Mouse (Mus musculus) intestine, embryonic 16.5 days (tissue): ENCODE results near the gene Fgf2. TPM values are rescaled to one million over a fixed set of nuclear protein-coding genes. Genes with fewer than 3 reads are reported as not detected.

Experiments
- ATAC-seq: fragments of 200-750 bp; cut with Nextera tagmentation; 2 replicates; pipeline ENCODE4 v1.8.0; 2017; ENCODE audit warnings: moderate TSS enrichment, moderate library complexity
- H3K27ac ChIP-seq: fragments of 300-500 bp; sonication (generic); 2 replicates; pipeline ENCODE4 v1.5.1; 2014; ENCODE audit warnings: mild to moderate bottlenecking, low read length
- H3K27me3 ChIP-seq: fragments of 300-500 bp; sonication (generic); replicated peaks from 2 replicates; pipeline ENCODE4 v1.6.1; 2014; ENCODE audit warnings: low read length, control low read depth, mixed read lengths; ENCODE audit not compliant: control insufficient read depth, insufficient read depth
- H3K36me3 ChIP-seq: fragments of 300-500 bp; sonication (generic); 2 replicates; pipeline ENCODE4 v1.6.1; 2014; ENCODE audit warnings: low read length, control low read depth; ENCODE audit not compliant: control insufficient read depth, insufficient read depth
- H3K4me1 ChIP-seq: fragments of 300-500 bp; sonication (generic); 2 replicates; pipeline ENCODE4 v1.6.1; 2014; ENCODE audit warnings: low read length, control low read depth, mixed read lengths; ENCODE audit not compliant: control insufficient read depth, insufficient read depth
- H3K4me2 ChIP-seq: fragments of 300-500 bp; sonication (generic); 2 replicates; pipeline ENCODE4 v1.6.1; 2014; ENCODE audit warnings: low read depth, low read length, control low read depth
- H3K4me3 ChIP-seq: fragments of 300-500 bp; sonication (generic); 2 replicates; pipeline ENCODE4 v1.5.1; 2014; ENCODE audit warnings: mild to moderate bottlenecking, low read length
- H3K9ac ChIP-seq: fragments of 300-500 bp; sonication (generic); 2 replicates; pipeline ENCODE4 v1.6.1; 2014; ENCODE audit warnings: low read depth, low read length
- H3K9me3 ChIP-seq: fragments of 300-500 bp; sonication (generic); 2 replicates; pipeline ENCODE4 v1.6.1; 2016; ENCODE audit warnings: low read length, control low read depth; ENCODE audit not compliant: control insufficient read depth
- WGBS: fragments of 180-500 bp; shearing (Covaris S2); extraction: QIAGEN DNeasy Blood & Tissue Kit; methylation state at CpG from one replicate; pipeline ENCODE4 v1.1.7; 2014; 5-methylcytosine and 5-hydroxymethylcytosine counted together
- polyA plus RNA-seq: library from polyadenylated mRNA; unstranded; fragments of >200 nt; fragmentation: Nextera tagmentation; extraction: Ambion mirVana; gene quantifications from 2 replicates; pipeline ENCODE4 v1.2.1, GENCODE M21; 2015

Fgf2 gene
- polyA plus RNA-seq, 1 experiment from 2014 or later = 2.1 TPM

GRCm38 (mm10) chr3:37373712-37374111 lies 25.6 kb downstream of the Fgf2 start:
- H3K9me3 ChIP-seq = no peaks in the 10 kb centered on the region
- H3K27ac ChIP-seq = no peak overlapping the region
- no peak overlapping the region for H3K4me2 ChIP-seq
- no peaks in the 10 kb centered on the region for H3K27me3 ChIP-seq
- no peak overlapping the region for H3K9ac ChIP-seq
- no peaks in the 10 kb centered on the region for H3K36me3 ChIP-seq
- H3K4me1 ChIP-seq = no peaks in the 10 kb centered on the region
- H3K4me3 ChIP-seq = no peak overlapping the region
- no peak for ATAC-seq
- WGBS = 86% methylated on average over 11 of the region's 11 CpGs

- no peak for ATAC-seq
- Histone ChIP-seq H3K4me3 (no peak overlapping the region), H3K9me3 (no peaks in the 10 kb centered on the region), H3K9ac (no peak overlapping the region), H3K4me1 (peaks cover 5% of the 10 kb centered on the region; the same call in 1 of the 2 replicates), H3K27me3 (no peaks in the 10 kb centered on the region), H3K36me3 (no peaks in the 10 kb centered on the region), H3K4me2 (no peak overlapping the region), H3K27ac (no peak overlapping the region)
- 64% methylated on average over 6 of the region's 6 CpGs for WGBS
These were observed 29.8 kb downstream of the Fgf2 start for GRCm38 (mm10) chr3:37377926-37378325.

DNA sequence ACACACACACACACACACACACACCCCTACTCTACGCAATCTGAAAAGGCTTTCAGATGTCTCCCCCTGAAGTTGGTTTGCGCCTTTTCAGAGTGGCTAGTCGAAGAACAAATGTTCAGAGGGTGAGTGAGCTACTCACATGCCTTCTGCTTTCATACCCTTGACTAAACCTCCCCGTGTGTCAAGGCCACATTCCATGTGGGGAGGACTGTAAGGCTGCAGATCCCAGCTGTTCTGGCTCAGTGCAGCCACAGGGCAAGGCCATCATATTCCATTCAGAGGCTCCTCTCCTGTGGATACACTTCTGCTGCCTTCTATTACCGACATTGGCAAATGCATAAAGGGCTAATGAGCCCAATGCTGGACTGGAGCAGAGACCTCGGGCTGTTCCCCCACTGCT lies 30.3 kb downstream of the Fgf2 start:
- 68% methylated on average over 6 of the region's 6 CpGs for WGBS
- H3K4me3 ChIP-seq = no peak overlapping the region
- H3K27me3 ChIP-seq = no peaks in the 10 kb centered on the region
- peaks cover 5% of the 10 kb centered on the region; the same call in 1 of the 2 replicates for H3K4me1 ChIP-seq
- H3K36me3 ChIP-seq = no peaks in the 10 kb centered on the region
- H3K4me2 ChIP-seq = no peak overlapping the region
- ATAC-seq = no peak; the same call in 1 of the 2 replicates
- H3K27ac ChIP-seq = no peak overlapping the region
- no peak overlapping the region for H3K9ac ChIP-seq
- H3K9me3 ChIP-seq = no peaks in the 10 kb centered on the region

GRCm38 (mm10) chr3:37379201-37379600 lies 31.1 kb downstream of the Fgf2 start:
- H3K4me2 ChIP-seq = no peak overlapping the region
- no peaks in the 10 kb centered on the region for H3K9me3 ChIP-seq
- H3K9ac ChIP-seq = no peak overlapping the region
- no peaks in the 10 kb centered on the region for H3K36me3 ChIP-seq
- ATAC-seq = no peak
- H3K27me3 ChIP-seq = no peaks in the 10 kb centered on the region
- H3K4me1 ChIP-seq = peaks cover 5% of the 10 kb centered on the region; the same call in 1 of the 2 replicates
- H3K27ac ChIP-seq = no peak overlapping the region
- 79% methylated on average over 14 of the region's 14 CpGs for WGBS
- no peak overlapping the region for H3K4me3 ChIP-seq

GRCm38 (mm10) chr3:37379930-37380881 lies 32.1 kb downstream of the Fgf2 start:
- no peak overlapping the region for H3K4me3 ChIP-seq
- no peaks in the 10 kb centered on the region for H3K27me3 ChIP-seq
- no peaks in the 10 kb centered on the region for H3K36me3 ChIP-seq
- H3K9ac ChIP-seq = no peak overlapping the region
- peak; percentile 42; the same call in 1 of the 2 replicates for ATAC-seq
- peak overlapping the region; percentile 23 for H3K27ac ChIP-seq
- no peaks in the 10 kb centered on the region for H3K9me3 ChIP-seq
- WGBS = 57% methylated on average over 18 of the region's 18 CpGs
- no peak overlapping the region for H3K4me2 ChIP-seq
- H3K4me1 ChIP-seq = peaks cover 5% of the 10 kb centered on the region; the same call in 1 of the 2 replicates

DNA sequence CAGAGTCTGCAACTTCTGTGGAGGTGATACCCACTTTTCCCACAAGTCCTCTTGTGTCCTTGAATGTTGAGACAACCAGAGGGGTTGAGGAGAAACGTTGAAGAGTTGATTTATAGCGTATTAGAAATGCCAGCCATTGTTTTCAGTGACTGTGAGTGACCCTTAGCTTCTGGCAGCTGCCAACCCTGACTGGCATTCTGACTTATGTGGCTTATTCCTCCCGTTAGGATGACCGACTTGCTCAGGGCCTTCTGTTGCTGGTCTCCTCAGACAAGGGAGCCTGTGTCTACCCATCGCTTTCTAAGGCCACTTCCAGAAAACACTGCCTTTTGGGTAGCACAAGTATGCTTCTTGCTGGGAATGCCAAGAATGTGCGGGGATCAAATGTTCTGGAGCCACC lies 33.3 kb downstream of the Fgf2 start:
- Histone ChIP-seq H3K36me3 (no peaks in the 10 kb centered on the region), H3K4me2 (no peak overlapping the region), H3K4me1 (peaks cover 5% of the 10 kb centered on the region; the same call in 1 of the 2 replicates), H3K4me3 (no peak overlapping the region), H3K9me3 (no peaks in the 10 kb centered on the region), H3K9ac (no peak overlapping the region), H3K27me3 (no peaks in the 10 kb centered on the region), H3K27ac (no peak overlapping the region)
- 71% methylated on average over 6 of the region's 6 CpGs for WGBS
- no peak for ATAC-seq

DNA sequence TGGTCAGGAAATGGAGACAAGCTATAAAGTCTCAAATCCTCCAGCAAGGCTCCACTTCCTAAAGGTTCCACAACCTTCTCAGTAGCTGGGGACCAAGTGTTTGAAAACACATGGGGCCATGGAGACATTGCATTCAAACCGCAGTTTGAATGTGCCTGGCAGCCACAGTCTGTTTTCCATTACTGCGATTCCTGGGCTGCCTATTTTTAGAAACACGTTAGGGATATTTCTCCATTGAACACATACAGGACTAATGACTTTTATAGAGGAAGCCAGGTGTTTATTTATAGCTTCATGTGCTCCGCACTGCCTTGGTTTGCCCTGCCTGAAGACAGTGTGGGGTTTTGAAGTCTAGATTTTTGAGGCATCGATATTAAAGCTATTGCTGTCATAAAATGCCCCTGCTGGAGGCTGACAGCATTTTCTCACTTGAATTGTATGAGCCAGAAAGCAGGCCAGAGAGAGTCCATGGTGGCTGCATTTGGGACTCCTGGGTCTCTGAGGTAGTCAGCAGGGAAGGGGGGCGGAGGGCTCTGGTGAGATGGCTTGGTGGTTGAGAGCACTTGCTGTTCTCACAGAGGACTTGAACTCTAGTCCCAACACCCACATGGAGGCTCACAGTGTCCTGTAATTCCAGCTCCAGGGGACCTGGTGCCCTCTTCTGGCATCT lies 35.1 kb downstream of the Fgf2 start:
- H3K27ac ChIP-seq = no peak overlapping the region
- 71% methylated on average over 6 of the region's 6 CpGs for WGBS

DNA sequence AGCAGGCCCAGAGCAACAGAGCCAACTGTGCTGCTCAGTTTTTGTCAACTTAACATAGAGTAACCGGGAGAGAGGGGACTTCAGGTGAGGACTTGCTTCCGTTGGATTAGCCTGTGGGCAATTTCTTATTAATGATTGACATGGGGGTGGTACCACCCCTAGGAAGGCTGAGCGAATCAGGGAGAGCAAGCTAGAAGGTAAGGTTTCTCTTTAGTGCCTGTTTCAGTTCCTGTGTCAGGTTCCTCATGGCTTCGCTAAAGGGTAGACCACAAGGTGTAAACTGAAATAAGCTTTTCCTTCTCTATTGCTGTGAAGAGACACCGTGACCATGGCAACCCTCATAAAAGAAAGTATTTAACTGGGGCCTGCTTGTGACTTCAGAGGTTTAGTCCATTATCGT lies 39.2 kb downstream of the Fgf2 start:
- ATAC-seq = no peak
- WGBS = 82% methylated on average over 6 of the region's 6 CpGs
- H3K9ac ChIP-seq = no peak overlapping the region
- no peaks in the 10 kb centered on the region for H3K27me3 ChIP-seq
- no peaks in the 10 kb centered on the region for H3K4me1 ChIP-seq
- no peak overlapping the region for H3K4me2 ChIP-seq
- H3K36me3 ChIP-seq = no peaks in the 10 kb centered on the region
- no peaks in the 10 kb centered on the region for H3K9me3 ChIP-seq
- H3K27ac ChIP-seq = no peak overlapping the region
- H3K4me3 ChIP-seq = no peak overlapping the region

More for the DNA sequence above, 35.1 kb downstream of the Fgf2 start:
- ATAC-seq = no peak
- Histone ChIP-seq H3K4me1 (peaks cover 5% of the 10 kb centered on the region; the same call in 1 of the 2 replicates), H3K27me3 (no peaks in the 10 kb centered on the region), H3K4me3 (no peak overlapping the region), H3K36me3 (no peaks in the 10 kb centered on the region), H3K9ac (no peak overlapping the region), H3K4me2 (no peak overlapping the region), H3K9me3 (no peaks in the 10 kb centered on the region)

GRCm38 (mm10) chr3:37396930-37397608 lies 48.9 kb downstream of the Fgf2 start:
- WGBS = 92% methylated on average over 5 of the region's 5 CpGs
- Histone ChIP-seq H3K4me3 (no peak overlapping the region), H3K36me3 (no peaks in the 10 kb centered on the region), H3K4me2 (no peak overlapping the region), H3K27ac (no peak overlapping the region), H3K27me3 (no peaks in the 10 kb centered on the region), H3K9ac (no peak overlapping the region), H3K4me1 (no peaks in the 10 kb centered on the region), H3K9me3 (no peaks in the 10 kb centered on the region)
- ATAC-seq = no peak
